Mouse (Mus musculus) spleen, adult 2 months (tissue): ENCODE data around the gene Wnt10a. TPM values are rescaled to one million over a fixed set of nuclear protein-coding genes. Genes with fewer than 3 reads are reported as not detected.

Experiments
- DNase-seq, 2 experiments: peaks; one replicate each; pipeline versions ENCODE4 v3.0.0 to v3.0.0-alpha.2; 2012 to 2021; ENCODE audit warnings: low spot score in 2 of 2, low read depth in 1 of 2
- H3K27ac ChIP-seq: fragments of 200-500 bp; 2 replicates; pipeline ENCODE4 v1.5.1; 2012; ENCODE audit warnings: low read length, inconsistent platforms; ENCODE audit not compliant: insufficient read depth
- H3K27me3 ChIP-seq: fragments of 200-500 bp; 2 replicates; pipeline ENCODE4 v1.6.1; 2012; ENCODE audit warnings: mild to moderate bottlenecking, moderate library complexity, low read length, inconsistent platforms; ENCODE audit not compliant: control insufficient read depth, insufficient read depth
- H3K36me3 ChIP-seq: fragments of 200-500 bp; 2 replicates; pipeline ENCODE4 v1.6.1; 2012; ENCODE audit warnings: mild to moderate bottlenecking, low read length, inconsistent platforms; ENCODE audit not compliant: control insufficient read depth, insufficient read depth
- H3K4me1 ChIP-seq: fragments of 200-500 bp; 2 replicates; pipeline ENCODE4 v1.6.1; 2011; ENCODE audit warnings: inconsistent platforms; ENCODE audit not compliant: control insufficient read depth, insufficient read depth, insufficient read length
- H3K4me3 ChIP-seq: fragments of 200-500 bp; 2 replicates; pipeline ENCODE4 v1.5.1; 2011; ENCODE audit warnings: mild to moderate bottlenecking, inconsistent platforms; ENCODE audit not compliant: insufficient read depth, insufficient read length; ENCODE audit errors: extremely low read depth
- CTCF ChIP-seq: fragments of 200-500 bp; IDR thresholded peaks from 2 replicates; pipeline ENCODE4 v1.5.1; 2011; ENCODE audit warnings: mild to moderate bottlenecking, inconsistent platforms; ENCODE audit not compliant: insufficient read depth, insufficient read length, insufficient replicate concordance; ENCODE audit errors: extremely low read depth
- POLR2A ChIP-seq: fragments of 200-500 bp; IDR thresholded peaks from 2 replicates; pipeline ENCODE4 v1.6.1; 2011; ENCODE audit warnings: low read depth, low read length, inconsistent platforms
- WGBS: fragments of 180-500 bp; shearing (Covaris S2); methylation state at CpG from one replicate; pipeline ENCODE4 v1.1.7; 2018; 5-methylcytosine and 5-hydroxymethylcytosine counted together
- polyA plus RNA-seq: library from polyadenylated mRNA; depleted of rRNA; stranded (reverse); fragments of >200 nt; gene quantifications from 2 replicates; pipeline ENCODE4 v1.2.3, GENCODE M21; 2012; rRNA removed

Gene Wnt10a
- 3.1 and 3.2 TPM in 2 replicates for polyA plus RNA-seq

DNA sequence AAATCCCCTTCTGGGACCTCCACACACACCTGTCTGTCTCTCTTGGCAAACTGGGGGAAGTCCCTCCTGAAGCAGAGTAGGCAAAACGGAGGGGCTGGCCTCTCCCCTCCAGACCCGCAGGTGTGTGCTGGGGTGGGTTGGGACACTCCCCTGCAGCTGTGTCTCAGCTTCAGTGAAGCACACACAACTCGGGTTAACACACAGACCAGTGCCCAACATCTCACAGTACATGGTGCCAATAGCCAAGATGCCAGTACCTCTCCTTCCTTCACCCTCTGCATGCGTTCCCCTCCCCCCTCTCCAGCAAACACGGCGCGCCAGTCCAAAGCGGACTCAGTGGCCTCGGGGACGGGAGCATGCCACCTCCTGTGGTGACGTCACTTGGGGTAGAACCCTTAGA, at the start of gene Wnt10a:
Gene Wnt10a (plus strand): TSS at position 268 of the 400 bp plus-strand sequence.
- DNase-seq, result peak; percentile 34 to 55
- peaks cover 13% of the 10 kb centered on the region for H3K27me3 ChIP-seq
- H3K27ac ChIP-seq, result 0 out of 2 replicates have a peak within 1 kb of the TSS, but pooled peaks have one; percentile 3
- no peak for TF ChIP-seq POLR2A
- H3K4me1 ChIP-seq, result peaks cover 22% of the 10 kb centered on the region
- peak within 1 kb of the TSS; percentile 22; the same call in 1 of the 2 replicates for H3K4me3 ChIP-seq
- H3K36me3 ChIP-seq, result no peaks in the 10 kb centered on the region
- WGBS, result 4% methylated on average over 11 of the region's 11 CpGs

- Histone ChIP-seq H3K27me3 (no peaks in the 10 kb centered on the region), H3K27ac (no peak overlapping the region), H3K4me3 (no peak overlapping the region), H3K36me3 (no peaks in the 10 kb centered on the region), H3K4me1 (no peaks in the 10 kb centered on the region; the same call in 1 of the 2 replicates)
- whole genome bisulfite sequencing, result 85% methylated on average over 5 of the region's 5 CpGs
- TF ChIP-seq CTCF (no peak), POLR2A (no peak)
- DNase-seq, result no peak
Measured at GRCm38 (mm10) chr1:74747335-74747734, 44.0 kb upstream of the Wnt10a start.

DNA sequence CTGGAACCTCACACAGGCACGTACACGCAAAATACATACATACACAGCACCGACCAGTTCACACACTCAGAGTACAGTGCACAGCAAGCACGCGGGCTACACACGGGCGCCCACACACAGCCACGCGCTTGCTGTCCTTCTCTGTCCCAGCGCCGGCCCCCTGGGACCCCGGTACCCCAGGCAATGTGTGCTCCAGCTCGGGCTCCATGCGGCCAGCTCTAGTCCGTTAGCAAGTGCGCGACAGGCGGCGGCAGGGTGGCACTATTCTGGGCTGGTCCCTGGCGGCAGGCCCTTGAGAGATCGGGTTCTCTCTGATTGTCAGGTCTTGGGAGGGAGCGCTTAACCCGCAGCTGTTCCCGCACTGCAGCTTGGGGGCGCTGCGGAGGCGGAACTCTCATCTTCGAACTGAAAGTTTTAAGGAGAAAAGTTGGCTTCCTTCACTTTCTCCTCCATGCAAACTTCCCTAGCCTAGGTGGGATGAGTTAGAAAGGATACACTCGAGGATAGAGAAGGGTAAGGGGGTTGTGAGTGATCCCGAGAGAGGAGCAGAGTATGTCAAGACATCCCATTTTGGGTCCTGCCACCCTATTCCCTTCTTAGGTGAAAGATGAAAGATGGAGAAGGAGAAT, 42.6 kb upstream of the Wnt10a start, which contains the start of gene Prkag3:
Gene Prkag3 (minus strand): TSS at position 579 of the 629 bp plus-strand sequence.
- 11% methylated on average over 30 of the region's 30 CpGs for WGBS
- Histone ChIP-seq H3K27ac (no peak within 1 kb of the TSS), H3K4me1 (peaks cover 5% of the 10 kb centered on the region; the same call in 1 of the 2 replicates), H3K27me3 (no peaks in the 10 kb centered on the region), H3K4me3 (no peak within 1 kb of the TSS), H3K36me3 (no peaks in the 10 kb centered on the region)
- peak in 1 of 2 experiments; percentile 52 for DNase-seq
- TF ChIP-seq CTCF, result peak; percentile 57; the same call in 1 of the 2 replicates
- TF ChIP-seq POLR2A, result no peak

DNA sequence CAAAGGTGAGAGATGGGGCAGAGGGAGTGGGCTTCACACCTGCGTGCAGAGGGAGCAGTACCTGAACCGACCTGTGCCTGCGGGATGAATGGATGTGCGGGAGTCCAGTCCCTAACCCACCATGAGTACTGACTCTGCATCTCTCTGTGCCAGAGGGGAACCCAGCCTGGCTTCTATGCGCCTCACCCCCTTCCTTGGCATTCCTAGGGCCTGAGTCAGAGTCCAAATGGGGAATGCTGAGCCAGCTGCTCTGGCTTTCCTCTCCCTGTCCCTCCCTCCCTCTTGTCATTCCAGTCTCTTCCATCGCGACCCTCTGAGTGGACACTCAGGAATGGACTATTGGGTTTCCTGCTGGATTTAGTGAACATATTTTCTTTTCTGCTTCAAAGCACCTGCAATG, 42.0 kb upstream of the Wnt10a start:
- Histone ChIP-seq H3K4me3 (no peak overlapping the region), H3K36me3 (no peaks in the 10 kb centered on the region), H3K4me1 (peaks cover 8% of the 10 kb centered on the region; the same call in 1 of the 2 replicates), H3K27me3 (no peaks in the 10 kb centered on the region), H3K27ac (no peak overlapping the region)
- DNase-seq, result no peak
- whole genome bisulfite sequencing, result 86% methylated on average over 7 of the region's 7 CpGs
- TF ChIP-seq CTCF (no peak), POLR2A (no peak)

DNA sequence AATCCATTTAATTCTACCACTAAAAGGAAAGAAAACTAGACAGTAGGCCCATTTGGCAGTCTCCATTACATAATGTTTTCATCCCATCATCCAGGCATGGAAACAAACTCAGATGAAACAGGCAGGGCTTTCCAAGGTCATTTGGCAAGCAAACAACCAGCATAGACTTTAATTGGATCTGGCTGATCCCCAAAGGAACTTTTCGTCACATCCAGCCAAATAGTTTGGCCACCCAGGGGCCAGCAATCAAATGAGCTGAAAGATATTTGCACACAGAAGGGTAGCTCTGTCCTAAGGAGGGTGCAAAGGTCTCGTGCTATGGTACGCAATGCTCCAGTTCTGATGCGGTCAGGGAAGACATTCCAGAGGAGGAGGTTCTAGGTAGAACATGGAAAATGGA, 40.6 kb upstream of the Wnt10a start:
- peaks cover 8% of the 10 kb centered on the region; the same call in 1 of the 2 replicates for H3K4me1 ChIP-seq
- H3K4me3 ChIP-seq, result no peak overlapping the region
- no peaks in the 10 kb centered on the region for H3K27me3 ChIP-seq
- 88% methylated on average over 4 of the region's 4 CpGs for WGBS
- H3K27ac ChIP-seq, result no peak overlapping the region
- H3K36me3 ChIP-seq, result no peaks in the 10 kb centered on the region
- no peak for TF ChIP-seq POLR2A
- no peak for TF ChIP-seq CTCF
- no peak for DNase-seq

- 88% methylated on average over 8 of the region's 8 CpGs for WGBS
- H3K4me3 ChIP-seq, result no peak overlapping the region
- no peak overlapping the region for H3K27ac ChIP-seq
- no peaks in the 10 kb centered on the region for H3K27me3 ChIP-seq
- peaks cover 8% of the 10 kb centered on the region; the same call in 1 of the 2 replicates for H3K4me1 ChIP-seq
- H3K36me3 ChIP-seq, result no peaks in the 10 kb centered on the region
- no peak for DNase-seq
- TF ChIP-seq CTCF (no peak), POLR2A (no peak)
Measured at GRCm38 (mm10) chr1:74752150-74752549, 39.2 kb upstream of the Wnt10a start.

DNA sequence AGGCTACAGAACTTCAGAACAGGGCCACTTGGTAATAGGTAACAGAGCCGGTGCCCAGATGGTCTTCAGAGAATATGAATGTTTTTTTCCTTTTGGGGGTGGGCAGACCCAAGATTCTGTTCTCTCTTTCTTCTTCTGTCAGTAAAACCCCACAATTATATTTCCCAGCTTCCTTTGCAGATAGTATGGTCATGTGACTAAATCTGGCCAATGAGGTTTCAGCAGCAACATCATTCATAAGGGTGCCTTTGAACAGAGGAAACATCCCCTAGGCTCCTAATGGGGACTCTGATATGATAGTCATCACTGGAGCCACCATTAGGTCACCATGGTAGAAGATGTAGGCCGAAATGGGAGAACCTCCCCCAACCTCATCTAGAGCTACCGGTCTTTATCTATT, 38.5 kb upstream of the Wnt10a start:
- H3K4me3 ChIP-seq, result no peak overlapping the region
- H3K36me3 ChIP-seq, result no peaks in the 10 kb centered on the region
- no peak overlapping the region for H3K27ac ChIP-seq
- no peak for TF ChIP-seq POLR2A
- TF ChIP-seq CTCF, result no peak
- 90% methylated on average over 3 of the region's 3 CpGs for WGBS
- DNase-seq, result no peak
- H3K4me1 ChIP-seq, result peaks cover 8% of the 10 kb centered on the region; the same call in 1 of the 2 replicates
- no peaks in the 10 kb centered on the region for H3K27me3 ChIP-seq
